Mouse (Mus musculus) adrenal gland, adult 2 months (tissue): ENCODE results near the gene Taf12. TPM values are rescaled to one million over a fixed set of nuclear protein-coding genes. Genes with fewer than 3 reads are reported as not detected.
"Not testable (repeated sequence)": the region's sequence is repeated elsewhere in the genome, so short reads cannot be mapped to it uniquely, and the experiment has no call there.

ENCODE experiments used
- DNase-seq: peaks from one replicate; pipeline ENCODE4 v3.0.0; 2021
- polyA plus RNA-seq: library from polyadenylated mRNA; depleted of rRNA; stranded (reverse); fragments of >200 nt; gene quantifications from 2 replicates; pipeline ENCODE4 v1.2.3, GENCODE M21; 2012
- total RNA-seq, 2 experiments: library from RNA; stranded (reverse); gene quantifications; 2 replicates each; pipeline ENCODE4 v1.2.3; 2021

The Taf12 gene
- total and polyA plus RNA-seq, 3 experiments: 2.5 to 41.5 (median 28.3) TPM

DNA sequence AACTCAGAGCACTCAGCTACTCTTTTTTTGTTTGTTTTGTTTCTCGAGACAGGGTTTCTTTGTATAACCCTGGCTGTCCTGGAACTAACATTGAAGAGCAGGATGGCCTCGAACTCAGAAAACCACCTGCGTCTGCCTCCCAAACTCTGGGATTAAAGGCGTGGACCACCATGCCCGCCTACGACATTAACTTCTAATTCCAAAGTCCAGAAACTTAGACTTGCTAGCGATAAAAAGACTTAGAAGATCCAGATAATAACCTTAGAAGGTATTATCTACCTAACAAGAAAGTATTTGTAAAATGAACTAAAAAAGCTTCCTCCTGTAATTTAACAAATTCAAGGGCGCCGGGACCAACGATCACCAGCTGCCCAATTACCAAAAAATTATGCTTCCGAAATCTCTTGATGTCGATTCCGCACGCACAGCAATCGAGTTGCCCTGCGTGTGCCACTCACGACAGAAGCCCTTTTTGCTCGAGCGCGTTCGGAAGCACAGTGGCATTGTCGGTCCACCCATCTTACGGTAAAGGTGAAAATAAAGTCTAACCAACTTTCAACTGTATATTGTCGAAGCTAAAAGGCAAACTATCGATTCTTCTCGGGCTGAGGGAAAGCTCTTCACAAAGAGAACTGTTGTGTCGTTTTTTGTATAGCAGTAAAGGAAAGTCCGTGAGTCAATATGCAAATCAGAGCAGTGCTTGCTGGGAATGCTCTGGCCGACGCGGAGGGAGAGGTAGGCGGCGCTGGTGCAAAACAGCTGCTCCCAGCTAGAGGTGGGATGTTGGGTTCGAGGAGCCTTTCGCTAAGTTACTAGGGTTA lies 4.2 kb upstream of the Taf12 start:
- DNase-seq: peak; percentile 88

DNA sequence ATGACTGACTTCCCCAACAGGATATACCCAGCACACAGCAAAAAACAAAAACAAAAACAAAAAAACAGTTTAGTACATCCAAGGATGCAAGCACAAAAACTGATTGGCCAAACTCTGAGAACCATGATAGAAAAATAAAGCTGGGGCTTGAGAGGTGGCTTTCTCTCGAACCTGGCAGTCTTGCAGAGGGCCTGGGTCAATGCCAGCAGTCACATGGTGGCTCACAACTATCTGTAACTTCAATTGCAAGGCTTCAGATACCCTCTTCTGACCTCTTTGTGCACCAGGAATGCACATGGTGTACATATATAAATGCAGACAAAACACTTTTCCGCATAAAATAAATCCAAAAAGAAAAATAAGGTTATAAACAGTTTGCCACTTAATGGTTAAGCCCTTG lies 1.0 kb upstream of the Taf12 start:
- DNase-seq: no peak

DNA sequence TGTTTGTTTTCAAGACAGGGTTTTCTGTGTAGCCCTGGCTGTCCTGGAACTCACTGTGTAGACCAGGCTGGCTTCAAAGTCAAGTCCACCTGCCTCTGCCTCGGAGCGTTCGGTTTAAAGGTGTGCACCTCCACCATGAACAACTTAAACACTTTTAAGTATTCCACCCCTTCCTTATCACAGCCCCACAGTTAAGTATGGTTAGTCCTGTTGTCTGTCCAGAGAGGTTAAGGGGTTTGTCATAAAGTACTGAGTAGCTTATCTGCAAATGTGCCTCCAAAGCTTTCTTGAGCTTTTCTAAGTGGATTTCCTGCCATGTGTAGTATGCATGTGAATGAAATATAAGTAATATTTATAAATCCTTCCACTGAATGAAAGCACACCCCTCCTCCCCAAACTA lies 1.8 kb downstream of the Taf12 start:
- no peak for DNase-seq

DNA sequence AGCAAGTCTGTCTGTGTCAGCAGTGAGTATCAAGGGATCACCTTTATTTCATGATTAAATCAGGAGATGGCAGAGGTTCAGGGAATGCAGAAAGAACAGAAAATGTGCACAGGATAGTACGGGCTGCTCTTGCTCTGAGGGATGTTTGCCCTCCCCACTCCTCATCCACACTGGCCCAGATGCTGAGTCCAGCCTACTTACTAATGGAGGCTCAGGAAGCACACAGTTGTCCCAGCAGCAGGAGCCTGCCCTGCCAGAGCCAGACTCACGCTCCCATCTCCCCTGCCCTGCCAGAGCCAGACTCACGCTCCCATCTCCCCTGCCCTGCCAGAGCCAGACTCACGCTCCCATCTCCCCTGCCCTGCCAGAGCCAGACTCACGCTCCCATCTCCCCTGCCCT lies 14.7 kb downstream of the Taf12 start:
- DNase-seq: not testable (repeated sequence)

DNA sequence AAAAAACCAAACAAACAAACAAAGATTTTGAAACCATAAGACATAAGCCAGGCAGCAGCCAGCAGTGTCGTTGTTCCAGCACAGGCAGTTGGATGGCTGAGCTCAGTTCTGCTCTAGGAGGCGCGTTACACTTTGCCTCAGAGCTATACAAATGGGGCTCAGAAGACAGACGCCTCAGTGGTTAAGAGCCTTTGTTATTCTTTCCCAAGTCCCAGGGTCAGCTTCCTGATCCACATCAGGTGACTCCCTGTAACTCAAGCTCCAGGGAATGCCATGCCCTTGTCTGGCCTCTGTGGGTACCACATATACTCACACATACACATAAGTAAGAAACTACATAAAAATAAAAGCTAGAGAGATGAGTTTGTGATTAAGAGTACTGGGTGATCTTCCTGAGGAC lies 16.9 kb downstream of the Taf12 start:
- DNase-seq: no peak

DNA sequence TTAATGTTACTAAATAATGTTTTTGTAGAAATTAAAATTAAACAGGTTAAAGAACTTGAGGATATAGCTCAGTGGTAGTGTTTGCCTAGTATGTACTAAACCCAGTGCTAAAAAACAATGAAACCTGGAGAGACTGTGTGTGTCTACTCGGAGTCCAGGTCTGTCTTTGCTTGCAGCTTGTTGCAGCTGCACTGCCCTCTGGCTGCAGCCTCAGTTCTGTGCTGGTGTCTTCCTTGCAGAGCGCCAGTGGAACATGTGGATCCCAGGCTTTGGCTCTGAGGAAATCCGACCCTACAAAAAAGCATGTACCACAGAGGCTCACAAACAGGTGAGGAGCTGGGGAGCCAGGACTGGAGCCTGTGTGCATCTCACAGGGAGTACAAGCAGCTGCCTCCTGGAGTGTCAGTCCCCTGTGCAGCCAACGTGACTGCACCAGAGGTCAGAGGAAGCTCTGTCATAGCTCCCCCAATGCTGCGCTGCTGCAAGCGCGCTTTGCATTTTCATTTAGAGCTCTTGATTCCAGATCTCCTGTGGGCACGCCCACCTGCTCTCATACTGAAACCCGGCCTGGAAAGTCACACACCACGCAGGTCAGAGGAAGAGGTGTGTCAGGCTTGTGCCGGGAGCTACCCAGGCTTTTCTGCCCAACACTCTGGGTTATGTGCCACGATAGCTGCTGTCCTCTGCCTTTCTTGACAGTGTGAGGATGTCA lies 17.6 kb downstream of the Taf12 start:
- no peak for DNase-seq

DNA sequence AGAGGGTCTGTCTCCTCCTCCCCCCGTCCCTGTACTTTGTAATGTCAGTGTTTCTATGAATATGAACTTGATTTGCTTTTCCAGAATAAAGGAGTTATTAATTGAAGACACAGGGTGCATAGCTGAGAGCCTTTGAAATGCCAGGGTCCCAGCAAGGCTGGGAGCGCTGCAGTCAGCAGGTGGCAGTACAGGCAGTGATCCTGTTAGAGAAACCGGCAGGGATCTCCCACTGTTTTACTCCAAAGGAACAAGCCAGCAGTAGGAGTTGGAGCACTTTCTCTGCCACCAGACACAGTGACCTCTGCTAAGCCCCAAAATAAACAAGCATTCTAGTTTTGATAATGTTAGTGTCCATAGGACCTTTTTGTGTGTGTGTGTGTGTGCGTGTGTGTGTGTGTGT lies 18.8 kb downstream of the Taf12 start:
- DNase-seq: peak; percentile 53

DNA sequence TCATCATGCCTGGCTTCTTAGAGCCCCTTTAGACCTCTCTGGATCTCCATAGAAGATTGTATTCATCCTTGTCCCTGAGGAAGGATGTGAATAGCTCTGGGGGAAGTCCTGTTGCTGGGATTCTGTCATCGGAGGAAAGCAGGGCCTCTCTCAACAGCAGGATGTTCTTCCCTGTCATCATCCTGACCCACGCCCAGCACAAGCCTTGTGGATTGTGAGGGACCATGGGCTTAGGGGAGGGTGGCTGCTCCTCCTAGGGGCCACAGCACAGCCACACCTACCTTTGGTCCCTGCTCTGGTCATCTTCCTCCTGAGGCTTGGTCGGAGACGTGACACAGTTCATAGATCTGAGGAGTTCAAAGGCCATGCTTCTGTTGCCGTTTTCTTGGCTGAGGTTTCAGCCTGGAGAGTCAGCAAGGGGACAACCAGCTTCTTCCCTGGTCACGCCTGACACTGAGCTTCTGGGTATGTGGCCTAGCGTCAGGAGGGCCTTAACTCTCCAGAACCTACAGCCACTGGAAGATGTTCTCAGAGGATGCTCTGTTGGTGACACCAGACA lies 19.6 kb downstream of the Taf12 start:
- DNase-seq: no peak

DNA sequence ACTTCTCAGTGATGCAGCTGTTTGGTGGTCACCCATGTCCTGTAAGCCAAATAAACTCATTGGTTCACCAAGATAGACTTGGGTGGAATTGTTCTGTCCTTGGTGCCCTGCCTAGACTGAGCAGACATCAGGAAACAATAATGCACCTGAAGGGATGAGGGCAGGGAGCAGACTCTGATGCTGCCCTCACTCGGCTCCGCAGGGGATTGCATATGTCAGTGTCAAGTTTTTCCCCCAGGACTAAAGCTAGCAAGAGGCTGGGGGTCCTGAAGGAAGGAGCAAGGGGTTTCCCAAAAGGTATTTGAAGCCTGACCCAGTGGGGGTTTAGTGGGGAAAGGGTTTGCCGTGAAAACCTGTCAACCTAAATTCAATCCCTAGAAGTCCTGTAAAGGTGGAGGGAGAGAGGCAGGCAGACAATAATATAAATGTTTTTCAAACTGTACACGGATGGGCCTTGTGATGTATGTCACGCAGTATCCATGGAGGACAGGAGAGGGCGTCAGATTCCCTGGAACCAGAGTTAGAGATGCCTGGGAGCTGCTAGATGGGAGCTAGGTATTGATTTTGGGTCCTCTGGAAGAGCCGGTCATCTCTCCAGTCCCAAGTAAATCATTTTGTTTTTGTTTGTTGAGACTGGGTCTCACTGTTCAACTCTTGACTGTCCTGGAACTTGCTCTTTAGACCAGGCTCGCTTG lies 21.7 kb downstream of the Taf12 start:
- no peak for DNase-seq

DNA sequence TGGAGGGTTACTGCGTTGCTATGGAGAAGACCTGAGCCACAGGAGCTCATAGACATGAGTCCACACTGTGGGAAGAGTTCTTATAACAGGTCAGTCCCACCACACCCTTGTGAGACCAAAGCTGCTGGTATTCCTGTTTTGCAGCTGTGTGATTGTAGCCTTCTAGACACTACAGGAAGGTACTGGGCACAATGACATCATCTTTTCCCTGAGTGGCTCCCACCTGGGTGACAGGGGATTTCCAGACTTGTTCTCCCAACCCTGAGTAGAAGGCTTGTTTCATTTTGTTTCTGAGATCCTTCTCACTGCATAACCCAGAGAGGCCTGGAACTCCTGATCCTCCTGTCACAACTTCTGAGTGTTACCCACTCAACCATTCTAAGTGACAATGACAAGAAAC lies 25.7 kb downstream of the Taf12 start:
- DNase-seq: no peak

DNA sequence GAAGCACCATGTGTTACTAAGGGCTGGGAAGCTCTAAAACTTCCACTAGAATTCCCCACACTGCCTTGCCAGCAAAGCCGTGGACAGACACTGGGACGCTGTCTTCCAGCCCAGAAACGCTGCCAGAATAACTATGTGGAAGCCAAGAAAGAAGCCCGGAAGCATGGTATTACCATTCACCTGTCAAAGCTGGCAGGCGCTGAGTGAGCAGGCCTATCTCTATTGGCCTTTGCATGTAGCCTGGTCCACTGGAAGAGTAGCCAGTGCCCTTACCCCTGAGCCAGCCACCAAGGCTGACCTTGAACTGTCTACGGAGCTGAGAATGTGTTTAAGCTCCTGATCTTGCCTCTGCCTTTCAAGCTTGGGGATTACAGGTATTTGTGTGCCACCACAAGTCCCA lies 27.3 kb downstream of the Taf12 start:
- DNase-seq: peak; percentile 57

DNA sequence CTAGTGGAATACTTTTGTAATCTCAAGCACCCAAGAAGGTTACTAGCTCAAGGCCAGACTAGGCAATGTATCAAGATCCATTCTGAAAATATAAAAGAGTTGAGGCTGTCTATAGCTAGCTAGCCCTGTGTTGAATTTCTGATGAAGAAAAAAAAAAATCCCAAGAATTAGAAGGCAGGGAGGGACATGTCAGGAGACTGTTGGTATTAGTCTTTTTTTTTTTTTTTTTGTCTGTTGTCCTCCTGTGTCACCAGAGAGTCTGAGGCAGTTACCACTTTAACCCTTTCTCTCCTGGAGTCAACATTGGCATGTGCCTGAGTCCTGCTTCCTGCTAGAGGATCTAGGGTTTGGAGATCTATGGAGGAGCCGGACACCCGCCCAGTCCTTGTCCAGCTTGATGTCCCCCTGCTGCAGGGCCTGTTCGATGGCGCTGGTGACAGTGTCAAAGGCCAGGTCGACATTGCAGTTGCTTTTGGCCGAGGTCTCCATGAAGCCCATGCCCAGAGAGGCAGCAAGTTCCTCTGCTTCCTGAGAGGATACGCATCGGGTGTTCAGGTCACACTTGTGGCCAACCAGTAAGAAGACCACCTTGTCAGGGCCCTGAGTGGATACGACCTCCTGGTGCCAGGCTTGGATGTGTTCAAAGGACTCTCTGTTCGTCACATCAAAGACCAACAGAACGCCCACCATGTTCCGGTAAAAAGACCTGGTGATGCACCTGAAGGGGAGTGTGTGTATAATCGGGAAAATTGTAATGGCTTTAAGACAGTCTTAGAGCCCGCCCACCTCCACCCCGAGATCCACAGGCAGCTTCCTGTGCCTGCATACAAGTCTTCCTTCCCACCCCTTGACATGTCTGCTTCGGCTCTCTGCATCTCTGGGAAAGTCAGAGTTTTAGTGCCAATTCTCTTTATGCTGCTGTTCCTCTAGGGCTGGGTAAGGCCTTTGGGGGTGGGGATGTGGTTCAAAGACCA lies 28.1 kb downstream of the Taf12 start:
- DNase-seq: no peak

DNA sequence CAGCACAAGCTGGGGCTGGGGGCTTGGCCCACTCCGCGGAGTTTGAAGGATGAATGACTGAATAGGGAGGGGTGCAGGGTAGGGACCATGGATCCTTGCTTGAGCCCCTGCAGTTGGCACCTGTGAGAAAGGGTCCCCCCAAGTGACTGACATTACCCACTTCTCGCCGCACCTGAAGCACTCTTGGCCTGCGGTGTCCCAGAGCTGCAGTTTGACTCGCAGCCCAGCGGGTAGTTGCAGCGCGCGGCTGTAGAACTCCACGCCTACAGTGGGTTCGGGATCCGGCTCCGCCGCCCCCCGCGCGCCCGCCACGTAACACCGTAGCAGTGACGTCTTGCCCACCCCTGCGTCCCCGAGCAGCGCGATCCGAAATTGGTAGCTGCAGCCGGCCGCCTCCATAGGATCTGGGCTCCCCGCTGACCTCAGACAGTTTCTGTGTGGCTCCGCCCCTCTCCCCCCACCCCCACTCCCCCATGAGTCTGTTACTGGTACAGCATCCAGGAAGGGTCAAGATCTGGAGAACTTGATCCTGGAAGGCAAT lies 28.8 kb downstream of the Taf12 start, which contains the start of gene Rab42:
TSS of gene Rab42 (minus strand) at position 447 of the 541 bp plus-strand sequence.
- DNase-seq: peak; percentile 66

DNA sequence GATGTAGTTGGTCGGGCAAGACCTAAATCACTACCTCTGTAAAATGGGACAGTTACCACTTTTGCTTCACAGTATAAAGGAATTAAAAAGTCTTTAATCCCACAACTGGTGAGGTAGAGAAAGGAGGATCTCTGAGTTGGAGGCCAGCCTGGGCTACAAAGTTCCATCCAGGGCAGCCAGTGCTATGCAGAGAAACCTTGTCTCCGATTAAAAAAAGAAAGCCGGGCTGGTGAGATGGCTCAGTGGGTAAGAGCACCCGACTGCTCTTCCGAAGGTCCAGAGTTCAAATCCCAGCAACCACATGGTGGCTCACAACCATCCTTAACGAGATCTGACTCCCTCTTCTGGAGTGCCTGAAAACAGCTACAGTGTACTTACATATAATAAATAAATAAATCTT lies 29.3 kb downstream of the Taf12 start:
- not testable (repeated sequence) for DNase-seq

DNA sequence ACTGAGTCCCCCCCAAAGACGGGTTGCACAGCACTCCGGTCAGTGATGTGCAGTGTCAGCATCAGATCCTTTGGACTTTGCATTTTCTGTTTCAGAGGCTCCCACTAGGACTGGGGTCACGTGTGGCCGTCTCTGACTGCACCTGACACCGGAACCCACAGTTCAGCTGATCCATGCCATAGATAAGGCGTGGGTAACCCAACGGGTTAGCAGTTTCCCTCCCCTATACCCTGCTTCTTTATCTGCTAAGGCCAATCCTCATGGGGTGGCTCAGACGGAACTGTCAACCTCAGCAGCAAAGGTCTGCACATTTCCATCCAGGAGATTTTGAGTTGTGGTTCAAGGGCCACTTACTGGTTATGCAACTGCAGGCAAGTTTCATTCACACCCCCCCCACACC lies 31.1 kb downstream of the Taf12 start:
- DNase-seq: no peak

DNA sequence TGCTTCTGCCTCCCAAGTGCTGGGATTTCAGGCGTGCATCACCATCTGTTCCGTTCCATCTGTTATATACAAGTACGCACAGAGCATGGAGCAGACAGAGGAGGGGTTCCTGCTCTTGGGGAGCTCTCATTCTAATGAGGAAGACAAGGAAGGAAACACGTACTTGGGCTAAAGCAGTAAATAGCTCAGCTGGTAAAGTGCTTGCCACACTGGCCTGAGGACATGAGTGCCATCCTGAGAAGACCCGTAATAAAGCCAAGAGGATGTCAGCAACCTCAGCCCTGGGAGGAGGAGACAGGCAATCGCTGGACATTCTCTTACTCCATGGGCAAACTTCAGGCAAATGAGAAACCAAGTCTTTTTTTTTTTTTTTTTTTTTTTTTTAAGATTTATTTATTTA lies 31.8 kb downstream of the Taf12 start:
- DNase-seq: no peak

DNA sequence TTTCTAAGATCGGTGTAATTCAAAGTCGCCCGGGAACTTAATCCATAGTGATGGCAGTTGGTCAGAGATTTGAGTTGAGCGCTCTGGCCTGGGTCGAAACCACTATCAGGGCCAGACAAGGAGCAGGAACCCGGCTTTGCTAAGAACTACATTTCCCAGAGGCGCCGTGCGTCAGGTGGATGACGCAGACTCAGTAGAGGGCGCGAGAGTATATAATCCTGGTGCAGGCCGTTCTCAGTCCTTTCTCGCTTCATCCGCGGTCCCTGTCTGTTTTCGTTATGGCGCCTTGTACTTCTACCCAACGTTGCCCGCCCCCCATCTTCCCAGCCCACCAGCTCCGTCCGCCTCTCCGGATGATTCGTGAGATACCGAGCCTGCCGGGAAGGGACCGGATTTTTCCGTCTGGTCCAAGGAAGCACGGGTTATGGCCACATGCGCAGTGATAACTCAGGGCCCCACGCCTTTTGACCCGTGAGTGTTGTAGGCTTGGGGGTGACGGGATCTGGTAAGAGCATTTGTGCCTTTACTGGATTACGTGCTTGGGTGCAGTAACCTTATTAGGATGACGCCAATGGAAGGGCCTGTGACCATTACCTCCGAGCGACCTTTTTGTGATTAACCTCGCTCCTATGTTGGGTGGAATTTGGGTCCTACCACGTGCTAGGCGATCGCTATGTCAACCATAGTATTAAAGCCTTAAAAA lies 34.4 kb downstream of the Taf12 start:
- DNase-seq: peak; percentile 93

DNA sequence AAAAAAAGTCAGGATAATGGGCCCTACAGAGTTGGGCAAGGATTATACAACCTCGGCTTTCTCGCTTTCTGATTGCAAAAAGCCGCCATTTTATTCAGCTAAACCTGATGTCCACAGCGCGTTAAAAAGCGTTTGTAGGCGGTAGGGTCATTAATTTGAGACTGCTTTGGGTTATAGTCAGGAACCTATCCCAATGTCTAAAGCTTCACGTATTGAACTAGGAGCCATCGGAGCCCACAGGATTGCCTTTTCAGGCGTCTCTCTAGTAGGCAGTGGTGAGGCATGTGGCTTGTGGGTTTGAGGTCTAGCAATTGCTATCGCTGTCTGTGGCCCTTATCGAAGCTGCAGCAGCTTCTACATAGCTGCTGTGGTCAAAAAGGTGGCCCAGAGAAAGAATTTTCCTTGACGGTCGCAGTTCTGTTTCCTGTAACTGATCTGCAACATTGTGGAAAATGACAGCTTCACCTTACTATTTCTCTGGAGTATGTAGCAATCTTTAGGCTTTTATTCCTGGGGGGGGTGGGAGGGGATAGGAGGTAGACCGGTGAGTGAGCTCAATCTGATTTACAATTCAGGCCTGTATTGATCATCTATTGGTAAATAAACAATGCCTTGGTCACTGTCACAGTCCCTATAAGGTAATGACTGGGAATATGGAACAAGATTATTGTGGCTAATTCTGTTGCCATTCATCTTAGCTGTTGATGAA lies 35.1 kb downstream of the Taf12 start:
- DNase-seq: peak; percentile 30

DNA sequence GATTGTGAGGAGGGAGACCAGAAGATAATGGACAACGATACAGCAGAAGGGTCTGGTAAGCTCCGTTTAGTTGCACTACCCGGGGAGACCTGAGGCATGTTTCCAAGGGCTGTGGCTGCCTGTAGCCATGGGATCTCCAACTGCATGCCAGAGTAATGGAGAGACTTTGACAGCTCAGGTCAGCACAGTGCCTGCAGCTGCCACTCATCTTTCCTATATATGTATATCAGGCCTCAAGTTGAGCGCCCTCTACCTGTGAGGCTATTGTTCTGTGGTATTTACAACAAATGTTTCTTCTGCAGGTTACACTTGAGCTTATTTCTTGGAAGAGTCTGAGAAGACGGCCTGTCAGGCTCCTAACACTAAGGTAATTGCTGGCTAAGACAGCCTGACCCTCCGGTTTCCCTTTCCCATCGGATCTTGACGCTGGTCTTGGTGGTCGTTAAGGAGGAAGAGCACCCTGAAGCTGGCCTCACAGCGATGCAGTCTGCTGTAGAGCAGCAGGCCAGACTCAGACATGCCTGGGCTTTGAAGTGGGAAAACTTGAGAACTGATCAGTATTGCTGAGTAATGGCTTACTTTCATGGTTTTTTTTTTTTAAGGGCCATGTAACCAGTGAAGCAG lies 35.8 kb downstream of the Taf12 start:
- peak; percentile 57 for DNase-seq
